Mouse (Mus musculus) cerebellum, adult 18-20 months (tissue): ENCODE measurements around the gene Dyrk2.

Experiments
- DNase-seq, 2 experiments: peaks; one replicate each; pipeline ENCODE4 v3.0.0; 2021

Gene Dyrk2

GRCm38 (mm10) chr10:118870201-118870980 lies at the start of gene Dyrk2:
Dyrk2 (minus strand) TSS chr10:118870209.
- peak; percentile 11 to 30 for DNase-seq

GRCm38 (mm10) chr10:118902625-118903024 lies 32.6 kb upstream of the Dyrk2 start:
- no peak for DNase-seq

GRCm38 (mm10) chr10:118893645-118894044 lies 23.6 kb upstream of the Dyrk2 start:
- DNase-seq = no peak

GRCm38 (mm10) chr10:118884126-118884525 lies 14.1 kb upstream of the Dyrk2 start:
- no peak for DNase-seq

- no peak for DNase-seq
These were observed 13.3 kb upstream of the Dyrk2 start for GRCm38 (mm10) chr10:118883317-118883716.

GRCm38 (mm10) chr10:118882258-118882885 lies 12.4 kb upstream of the Dyrk2 start:
- DNase-seq = no peak

GRCm38 (mm10) chr10:118880776-118881175 lies 10.8 kb upstream of the Dyrk2 start:
- DNase-seq = no peak

GRCm38 (mm10) chr10:118872196-118872595 lies 2.2 kb upstream of the Dyrk2 start:
- DNase-seq = no peak

GRCm38 (mm10) chr10:118869591-118870001 lies 413 bp downstream of the Dyrk2 start:
- DNase-seq = peak; percentile 57 to 60

- DNase-seq = peak; percentile 49 to 78
These were observed 1.1 kb downstream of the Dyrk2 start for GRCm38 (mm10) chr10:118868601-118869590.

GRCm38 (mm10) chr10:118867896-118868600 lies 2.0 kb downstream of the Dyrk2 start:
- DNase-seq = peak in 1 of 2 experiments; percentile 11

GRCm38 (mm10) chr10:118867304-118867895 lies 2.6 kb downstream of the Dyrk2 start:
- DNase-seq = peak in 1 of 2 experiments; percentile 15

GRCm38 (mm10) chr10:118864976-118865375 lies 5.0 kb downstream of the Dyrk2 start:
- DNase-seq = no peak

- no peak for DNase-seq
These were observed 6.4 kb downstream of the Dyrk2 start for GRCm38 (mm10) chr10:118863611-118864010.

- DNase-seq = no peak
These were observed 7.8 kb downstream of the Dyrk2 start for GRCm38 (mm10) chr10:118862233-118862632.

GRCm38 (mm10) chr10:118861234-118862025 lies 8.6 kb downstream of the Dyrk2 start:
- no peak for DNase-seq

- DNase-seq = no peak
These were observed 10.4 kb downstream of the Dyrk2 start for GRCm38 (mm10) chr10:118859655-118860054.

GRCm38 (mm10) chr10:118854641-118855040 lies 15.4 kb downstream of the Dyrk2 start:
- no peak for DNase-seq

GRCm38 (mm10) chr10:118852554-118852953 lies 17.5 kb downstream of the Dyrk2 start:
- DNase-seq = no peak

- no peak for DNase-seq
These were observed 21.5 kb downstream of the Dyrk2 start for GRCm38 (mm10) chr10:118848501-118848900.

- DNase-seq = no peak
These were observed 22.9 kb downstream of the Dyrk2 start for GRCm38 (mm10) chr10:118846991-118847545.
